Mouse (Mus musculus) retina, postnatal 7 days (tissue): Measurements from ENCODE around the gene Pisd.

Experiments used
- DNase-seq: peaks from one replicate; pipeline ENCODE4 v3.0.0-alpha.2; 2012; ENCODE audit warnings: low read depth, low spot score

Gene Pisd

DNA sequence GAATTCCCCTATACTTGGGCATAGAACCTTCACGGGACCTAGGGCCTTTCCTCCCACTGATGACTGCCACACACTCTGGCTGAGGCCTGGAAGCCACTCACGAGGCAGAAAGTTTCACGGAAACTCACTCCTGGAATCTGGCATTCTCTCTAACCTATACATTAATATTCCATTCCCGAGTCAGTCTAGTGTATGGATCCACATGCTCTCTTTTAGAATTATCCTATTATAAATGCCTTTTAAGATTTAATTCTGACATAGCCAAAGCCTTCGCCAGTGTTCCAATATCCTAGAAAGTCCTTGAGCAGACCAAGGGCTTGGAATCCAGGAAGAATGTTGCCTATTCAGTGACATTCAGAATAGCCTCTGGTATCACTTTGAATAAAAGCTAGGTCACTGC, 74.0 kb downstream of the Pisd start:
- no peak for DNase-seq

DNA sequence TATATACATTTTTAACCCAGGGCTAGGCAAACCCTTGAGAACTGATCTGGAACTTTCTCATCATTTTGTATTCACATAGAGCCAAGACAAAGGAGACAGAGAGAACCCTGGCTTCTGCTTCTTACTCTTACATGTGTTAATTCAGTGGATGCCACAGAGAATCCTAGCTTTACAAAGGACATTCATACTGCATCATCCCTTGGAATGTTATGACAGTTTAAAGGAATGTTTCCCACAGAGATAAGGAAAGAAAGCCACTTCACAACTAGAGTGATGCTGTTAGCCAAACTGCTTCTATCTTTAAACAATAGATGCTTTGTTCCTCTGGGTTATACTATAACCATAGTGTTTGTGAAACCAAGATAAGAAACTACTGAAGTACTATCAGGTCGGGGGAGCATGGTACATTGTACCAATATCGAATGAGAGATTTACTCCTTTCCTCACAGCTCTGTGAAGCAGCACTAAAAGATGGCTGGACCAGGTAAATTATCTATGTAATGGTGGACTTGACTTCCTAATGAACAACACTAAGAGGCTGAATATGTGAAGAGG, 79.1 kb downstream of the Pisd start:
- no peak for DNase-seq

DNA sequence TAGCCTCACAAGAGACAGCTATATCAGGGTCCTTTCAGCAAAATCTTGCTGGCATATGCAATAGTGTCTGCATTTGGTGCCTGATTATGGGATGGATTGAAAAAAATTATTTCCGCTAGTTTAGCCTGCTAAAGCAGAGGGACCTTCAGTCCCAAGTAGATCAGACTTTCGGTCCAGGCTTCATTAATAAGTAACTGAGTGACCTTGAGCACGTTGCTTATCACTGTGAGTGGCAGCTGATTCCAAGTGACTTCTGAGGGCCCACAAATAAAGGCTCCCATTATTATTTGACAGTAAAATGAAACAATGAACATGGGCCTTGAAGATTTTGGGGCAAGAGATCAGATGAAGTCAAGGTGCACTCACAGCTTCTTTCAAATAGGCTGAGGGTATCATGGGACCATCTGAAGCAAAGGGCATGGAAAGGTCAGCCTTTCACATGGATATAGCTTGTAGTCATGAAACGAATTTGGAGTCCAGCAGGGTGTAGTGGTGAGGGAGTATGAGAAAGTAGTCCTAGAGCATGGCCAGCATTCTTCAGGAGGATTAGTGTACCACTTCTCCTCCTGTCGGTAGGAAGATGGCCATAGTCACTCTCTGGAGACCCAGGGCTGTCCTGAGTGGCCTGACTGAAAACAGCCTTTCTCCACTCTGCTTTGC, 88.1 kb downstream of the Pisd start:
- no peak for DNase-seq

GRCm38 (mm10) chr5:32693411-32693810, 92.0 kb downstream of the Pisd start:
- DNase-seq, result no peak
